Mouse (Mus musculus): ENCODE measurements at regions not wholly inside any gene's neighbourhood (a gene's known extent, or its start where the extent isn't known, plus 50 kb on each side); places are given as distances from the start of the nearest gene placed in this dataset.

GRCm38 (mm10) chr14:76804447-76805150 is 232.0 kb upstream of the Ccdc122 start:
- TF ChIP-seq POLR2A (IDR thresholded peaks at IDR 0.05; ENCODE audit: borderline replicate concordance, low read depth, low read length) = no peak
- TF ChIP-seq CTCF (IDR thresholded peaks at IDR 0.05; ENCODE audit: low read depth, low read length) = no peak

Data from bone marrow macrophage, adult 2 months (primary cell).